Mouse (Mus musculus) embryonic facial prominence, embryonic 11.5 days (tissue): ENCODE results near the gene Blnk. TPM values are rescaled to one million over a fixed set of nuclear protein-coding genes. Genes with fewer than 3 reads are reported as not detected.

ENCODE experiments used
- ATAC-seq: fragments of 200-750 bp; cut with Nextera tagmentation; replicated peaks from 2 replicates; pipeline ENCODE4 v1.8.0; 2017; ENCODE audit warnings: low read depth; ENCODE audit not compliant: insufficient number of reproducible peaks, low FRiP score, low TSS enrichment
- DNase-seq: peaks from one replicate; pipeline ENCODE4 v3.0.0-alpha.2; 2015; ENCODE audit warnings: low spot score
- H3K27ac ChIP-seq: fragments of 300-500 bp; sonication (generic); replicated peaks from 2 replicates; pipeline ENCODE4 v1.5.1; 2014; ENCODE audit warnings: mild to moderate bottlenecking, low read depth, low read length, control low read depth
- H3K27me3 ChIP-seq: fragments of 300-500 bp; sonication (generic); 2 replicates; pipeline ENCODE4 v1.6.1; 2014; ENCODE audit warnings: mild to moderate bottlenecking, low read length, moderate library complexity, mixed read lengths; ENCODE audit not compliant: control insufficient read depth, insufficient read depth
- H3K36me3 ChIP-seq: fragments of 300-500 bp; sonication (generic); replicated peaks from 2 replicates; pipeline ENCODE4 v1.6.1; 2014; ENCODE audit warnings: low read depth, mild to moderate bottlenecking, low read length, moderate library complexity, mixed read lengths; ENCODE audit not compliant: control insufficient read depth, insufficient read depth
- H3K4me1 ChIP-seq: fragments of 300-500 bp; sonication (generic); 2 replicates; pipeline ENCODE4 v1.6.1; 2014; ENCODE audit warnings: low read length, mixed read lengths; ENCODE audit not compliant: control insufficient read depth, insufficient read depth
- H3K4me2 ChIP-seq: fragments of 300-500 bp; sonication (generic); 2 replicates; pipeline ENCODE4 v1.6.1; 2014; ENCODE audit warnings: low read depth, mild to moderate bottlenecking, control low read depth, low read length, moderate library complexity
- H3K4me3 ChIP-seq: fragments of 300-500 bp; sonication (generic); 2 replicates; pipeline ENCODE4 v1.5.1; 2014; ENCODE audit warnings: low read depth, low read length, control low read depth
- H3K9ac ChIP-seq: fragments of 300-500 bp; sonication (generic); replicated peaks from 2 replicates; pipeline ENCODE4 v1.6.1; 2014; ENCODE audit warnings: mild to moderate bottlenecking, control low read depth, low read length
- H3K9me3 ChIP-seq: fragments of 300-500 bp; sonication (generic); replicated peaks from 2 replicates; pipeline ENCODE4 v1.6.1; 2016; ENCODE audit warnings: mild to moderate bottlenecking, low read length, inconsistent platforms, mixed read lengths; ENCODE audit not compliant: control insufficient read depth
- WGBS: fragments of 180-500 bp; shearing (Covaris S2); extraction: QIAGEN DNeasy Blood & Tissue Kit; methylation state at CpG from one replicate; pipeline ENCODE4 v1.1.7; 2014; 5-methylcytosine and 5-hydroxymethylcytosine counted together
- polyA plus RNA-seq: library from polyadenylated mRNA; unstranded; fragments of >200 nt; fragmentation: Nextera tagmentation; extraction: Ambion mirVana; gene quantifications from 2 replicates; pipeline ENCODE4 v1.2.1, GENCODE M21; 2014

Gene Blnk
- polyA plus RNA-seq, 1 experiment from 2014 or later = 1.2 TPM

GRCm38 (mm10) chr19:41027024-41027423 lies 32.7 kb upstream of the Blnk start:
- H3K27ac ChIP-seq = no peak overlapping the region
- no peak overlapping the region for H3K9ac ChIP-seq
- no peaks in the 10 kb centered on the region for H3K4me1 ChIP-seq
- H3K36me3 ChIP-seq = no peaks in the 10 kb centered on the region
- H3K9me3 ChIP-seq = no peaks in the 10 kb centered on the region
- WGBS = 87% methylated on average over 5 of the region's 5 CpGs
- DNase-seq = no peak
- no peak overlapping the region for H3K4me3 ChIP-seq
- H3K27me3 ChIP-seq = no peaks in the 10 kb centered on the region
- ATAC-seq = no peak
- no peak overlapping the region for H3K4me2 ChIP-seq

DNA sequence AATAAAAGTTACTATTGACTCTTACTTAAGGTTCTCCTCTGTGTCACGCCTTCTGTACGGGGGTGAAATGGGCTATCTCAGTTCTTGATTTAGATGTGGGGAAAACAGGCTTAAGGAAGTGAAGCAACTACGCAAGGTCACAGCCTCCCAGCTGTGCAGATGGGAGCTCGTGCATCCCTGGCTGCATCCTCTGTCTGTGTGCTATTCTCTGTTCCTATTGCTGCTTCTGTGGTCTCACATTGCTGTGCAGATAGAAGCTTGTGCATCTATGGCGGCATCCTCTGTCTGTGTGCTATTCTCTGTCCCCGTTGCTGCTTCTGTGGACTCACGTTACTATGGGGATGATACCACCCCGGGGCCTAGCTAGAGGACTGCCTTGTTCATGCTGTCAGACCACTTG lies 32.2 kb upstream of the Blnk start:
- no peak overlapping the region for H3K9ac ChIP-seq
- H3K4me2 ChIP-seq = no peak overlapping the region
- H3K27ac ChIP-seq = no peak overlapping the region
- no peaks in the 10 kb centered on the region for H3K9me3 ChIP-seq
- no peaks in the 10 kb centered on the region for H3K27me3 ChIP-seq
- 88% methylated on average over 8 of the region's 8 CpGs for WGBS
- no peaks in the 10 kb centered on the region for H3K36me3 ChIP-seq
- DNase-seq (no peak), ATAC-seq (no peak)
- H3K4me3 ChIP-seq = no peak overlapping the region
- no peaks in the 10 kb centered on the region for H3K4me1 ChIP-seq

DNA sequence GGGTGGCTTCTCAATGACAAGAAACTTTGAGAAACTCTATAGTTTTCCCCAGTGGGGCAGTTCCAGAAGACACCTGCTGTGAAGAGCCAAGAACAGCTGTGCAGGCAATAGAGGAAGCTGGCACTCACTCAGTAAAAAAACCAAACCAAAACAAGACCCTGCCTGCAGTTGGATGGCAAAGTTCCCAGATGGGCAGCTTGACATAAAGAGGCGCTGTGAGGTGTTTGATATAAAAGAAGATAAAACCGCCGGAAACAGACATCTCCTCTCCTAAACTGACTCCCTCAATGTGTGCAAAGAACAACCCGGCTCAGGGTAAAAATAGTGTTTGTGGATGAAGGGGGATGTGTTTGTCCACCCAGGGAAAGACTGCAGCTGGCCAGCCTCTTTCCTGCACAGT lies 27.9 kb upstream of the Blnk start:
- 90% methylated on average over 4 of the region's 4 CpGs for WGBS
- no peaks in the 10 kb centered on the region for H3K9me3 ChIP-seq
- ATAC-seq = no peak
- no peak overlapping the region for H3K27ac ChIP-seq
- no peaks in the 10 kb centered on the region for H3K36me3 ChIP-seq
- no peak overlapping the region for H3K4me3 ChIP-seq
- H3K4me2 ChIP-seq = no peak overlapping the region
- DNase-seq = no peak
- no peaks in the 10 kb centered on the region for H3K4me1 ChIP-seq
- no peaks in the 10 kb centered on the region for H3K27me3 ChIP-seq
- no peak overlapping the region for H3K9ac ChIP-seq

DNA sequence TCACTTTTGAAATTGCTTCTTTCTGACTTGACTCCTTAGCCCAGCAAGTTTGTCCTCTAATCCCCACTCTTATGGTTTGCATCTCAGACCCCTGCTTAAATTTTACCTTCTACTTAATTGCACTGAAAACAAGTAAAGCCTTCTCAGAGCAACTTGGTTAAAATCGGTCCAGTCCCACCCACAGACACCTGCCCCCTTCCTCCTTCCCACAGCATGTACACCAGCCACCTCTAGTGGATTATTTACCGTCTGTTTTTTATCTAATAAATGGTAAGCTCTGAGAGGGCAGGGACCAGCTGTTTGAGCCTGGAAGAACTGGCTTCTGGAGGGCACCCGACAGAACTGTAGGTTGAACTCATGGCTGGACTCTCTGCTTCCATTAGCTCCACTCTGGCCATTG lies 26.2 kb upstream of the Blnk start:
- Histone ChIP-seq H3K4me2 (no peak overlapping the region), H3K27me3 (no peaks in the 10 kb centered on the region), H3K4me1 (no peaks in the 10 kb centered on the region), H3K4me3 (no peak overlapping the region), H3K9me3 (no peaks in the 10 kb centered on the region), H3K36me3 (no peaks in the 10 kb centered on the region), H3K27ac (no peak overlapping the region), H3K9ac (no peak overlapping the region)
- no peak for ATAC-seq
- no peak for DNase-seq
- 70% methylated on average over 3 of the region's 3 CpGs for WGBS

DNA sequence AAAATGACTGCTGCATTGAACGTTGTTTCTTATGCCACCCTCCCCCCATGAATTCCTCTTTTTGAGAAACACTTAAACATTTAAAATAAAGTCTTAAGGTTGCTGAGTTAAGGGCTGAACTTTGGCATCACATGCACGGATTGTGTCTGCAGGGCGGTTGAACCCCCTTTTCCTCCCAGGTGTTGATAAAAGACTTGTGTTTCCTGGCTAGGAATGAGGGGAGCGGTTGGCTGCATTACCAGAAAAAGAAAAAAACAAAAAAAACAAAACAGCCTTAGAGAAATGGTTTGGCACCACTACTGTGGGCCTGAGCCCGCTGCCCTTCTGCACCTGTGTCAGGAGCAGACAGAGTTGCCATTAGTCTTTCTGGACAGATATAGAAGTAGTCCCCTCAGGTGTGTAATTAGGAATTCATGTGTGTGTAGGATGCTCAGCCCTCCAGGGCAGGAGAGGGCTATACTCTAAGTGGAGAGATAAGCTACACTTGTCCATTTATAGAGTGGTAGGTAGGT lies 24.9 kb upstream of the Blnk start:
- no peaks in the 10 kb centered on the region for H3K4me1 ChIP-seq
- no peak for ATAC-seq
- no peak overlapping the region for H3K9ac ChIP-seq
- no peak overlapping the region for H3K27ac ChIP-seq
- no peak for DNase-seq
- no peaks in the 10 kb centered on the region for H3K9me3 ChIP-seq
- H3K4me2 ChIP-seq = no peak overlapping the region
- H3K36me3 ChIP-seq = no peaks in the 10 kb centered on the region
- 88% methylated on average over 5 of the region's 5 CpGs for WGBS
- H3K27me3 ChIP-seq = no peaks in the 10 kb centered on the region
- no peak overlapping the region for H3K4me3 ChIP-seq

DNA sequence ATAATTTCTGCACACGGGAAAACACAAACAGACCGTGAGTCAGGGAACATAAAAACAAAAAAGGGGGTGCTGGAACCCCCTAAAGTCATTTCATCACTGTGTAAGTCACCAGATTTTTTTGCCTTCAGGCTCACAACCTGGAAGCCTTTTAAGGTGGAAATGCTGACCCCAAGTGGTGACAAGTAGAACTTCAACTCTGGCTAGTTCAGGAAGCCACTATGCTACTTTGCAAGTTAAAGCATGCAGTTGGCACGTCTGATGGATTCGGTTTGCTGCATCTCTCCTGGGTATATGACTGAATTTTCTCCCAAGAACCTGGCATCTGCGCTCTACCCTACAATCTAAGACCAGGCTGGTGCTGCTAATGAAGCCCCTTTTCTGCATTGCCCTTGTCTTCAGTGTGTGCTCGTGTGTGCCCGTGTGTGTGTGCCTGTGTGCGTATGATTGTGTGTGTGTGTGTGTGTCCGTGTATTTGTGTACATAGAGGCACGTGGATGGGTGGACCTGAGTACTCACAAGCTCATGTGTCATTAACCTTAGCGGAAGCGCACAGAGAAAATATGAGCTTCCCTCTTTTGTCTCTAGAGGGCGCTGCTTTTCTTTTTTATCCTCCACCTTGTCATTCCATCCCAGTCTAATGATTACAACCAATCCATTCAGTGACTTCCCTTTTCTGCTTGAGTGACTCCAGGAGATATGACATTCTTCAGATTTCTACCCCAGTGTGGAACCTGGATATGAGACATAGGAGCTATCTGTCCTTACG lies 21.8 kb upstream of the Blnk start:
- 17% methylated on average over 14 of the region's 14 CpGs for WGBS
- no peak overlapping the region for H3K4me3 ChIP-seq
- H3K9ac ChIP-seq = no peak overlapping the region
- peak; percentile 31; the same call in 1 of the 2 replicates for ATAC-seq
- DNase-seq = peak; percentile 81
- H3K36me3 ChIP-seq = no peaks in the 10 kb centered on the region
- no peak overlapping the region for H3K4me2 ChIP-seq
- H3K9me3 ChIP-seq = no peaks in the 10 kb centered on the region
- H3K27me3 ChIP-seq = no peaks in the 10 kb centered on the region
- H3K4me1 ChIP-seq = no peaks in the 10 kb centered on the region
- H3K27ac ChIP-seq = no peak overlapping the region

DNA sequence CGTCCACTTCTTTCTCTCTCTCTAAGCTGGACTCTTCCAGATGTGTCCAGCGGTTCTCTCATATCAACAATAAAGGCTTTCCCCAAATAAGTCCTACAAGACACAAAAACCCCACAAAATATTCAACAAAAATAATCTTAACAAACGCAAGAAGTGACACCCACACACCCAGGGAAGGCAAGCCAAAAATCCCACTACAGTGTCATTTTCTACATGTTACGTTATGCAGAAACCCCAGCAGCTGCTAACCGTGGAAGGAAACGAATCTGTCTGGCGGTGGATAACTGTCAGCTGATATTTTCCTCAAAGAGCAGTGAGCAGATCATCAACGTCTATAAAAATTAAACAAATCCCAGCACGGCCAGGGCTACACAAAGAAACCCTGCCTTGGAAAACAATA lies 19.7 kb upstream of the Blnk start:
- Histone ChIP-seq H3K4me1 (no peaks in the 10 kb centered on the region), H3K9me3 (no peaks in the 10 kb centered on the region), H3K9ac (no peak overlapping the region), H3K4me2 (no peak overlapping the region), H3K27me3 (no peaks in the 10 kb centered on the region), H3K36me3 (no peaks in the 10 kb centered on the region), H3K27ac (no peak overlapping the region), H3K4me3 (no peak overlapping the region)
- no peak for ATAC-seq
- WGBS = 31% methylated on average over 9 of the region's 9 CpGs
- no peak for DNase-seq

GRCm38 (mm10) chr19:41013591-41013990 lies 19.3 kb upstream of the Blnk start:
- Histone ChIP-seq H3K9me3 (no peaks in the 10 kb centered on the region), H3K4me3 (no peak overlapping the region), H3K36me3 (no peaks in the 10 kb centered on the region), H3K27me3 (no peaks in the 10 kb centered on the region), H3K27ac (no peak overlapping the region), H3K9ac (no peak overlapping the region), H3K4me2 (no peak overlapping the region), H3K4me1 (no peaks in the 10 kb centered on the region)
- DNase-seq = no peak
- 2% methylated on average over 5 of the region's 5 CpGs for WGBS
- peak; percentile 53; the same call in 1 of the 2 replicates for ATAC-seq
